Mouse (Mus musculus) C2C12 (cell line): ENCODE data around the gene Sgta.

Source experiments
- CEBPB ChIP-seq: IDR thresholded peaks from one replicate; pipeline ENCODE4 v1.6.1; 2011; ENCODE audit warnings: low read depth, mild to moderate bottlenecking, control low read depth, moderate library complexity
- CTCF ChIP-seq: IDR thresholded peaks from one replicate; pipeline ENCODE4 v1.5.1; 2011; ENCODE audit not compliant: control insufficient read depth, insufficient read depth, insufficient read length
- FOSL1 ChIP-seq: IDR thresholded peaks from one replicate; pipeline ENCODE4 v1.8.0; 2011; ENCODE audit warnings: mild to moderate bottlenecking, low read length; ENCODE audit not compliant: poor library complexity, insufficient read depth, severe bottlenecking
- MAX ChIP-seq: IDR thresholded peaks from one replicate; pipeline ENCODE4 v1.6.1; 2011; ENCODE audit warnings: mild to moderate bottlenecking, control low read depth

DNA sequence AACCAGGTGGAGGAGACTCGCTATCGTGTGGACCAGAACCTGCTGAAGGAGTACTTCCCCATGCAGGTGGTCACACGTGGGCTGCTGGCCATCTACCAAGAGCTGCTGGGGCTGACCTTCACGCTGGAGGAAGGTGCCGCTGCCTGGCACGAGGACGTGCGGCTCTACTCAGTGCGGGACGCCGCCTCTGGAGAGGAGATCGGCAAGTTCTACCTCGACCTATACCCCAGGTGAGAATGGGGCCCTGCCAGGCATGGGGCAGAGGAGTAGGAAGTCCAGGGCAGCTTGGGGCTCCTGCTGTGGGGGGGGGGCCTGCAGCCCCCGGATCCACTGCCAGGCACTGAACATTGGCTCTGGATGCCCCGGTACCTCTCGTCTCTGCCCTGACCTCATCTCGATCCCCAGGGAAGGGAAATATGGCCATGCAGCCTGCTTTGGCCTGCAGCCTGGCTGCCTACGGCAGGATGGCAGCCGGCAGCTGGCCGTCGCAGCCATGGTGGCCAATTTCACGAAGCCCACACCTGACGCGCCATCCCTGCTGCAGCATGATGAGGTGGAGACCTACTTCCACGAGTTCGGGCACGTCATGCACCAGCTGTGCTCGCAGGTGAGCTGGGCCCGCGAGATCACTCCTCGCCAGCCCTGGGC is 20.2 kb upstream of the Sgta start:
- TF ChIP-seq CTCF (no peak), MAX (no peak), CEBPB (no peak), FOSL1 (no peak)
